Mouse (Mus musculus) neural tube, embryonic 12.5 days (tissue): ENCODE data around the gene Ankrd34b. TPM values are rescaled to one million over a fixed set of nuclear protein-coding genes. Genes with fewer than 3 reads are reported as not detected.

ENCODE experiments used
- ATAC-seq: fragments of 200-750 bp; cut with Nextera tagmentation; 2 replicates; pipeline ENCODE4 v1.8.0; 2017; ENCODE audit warnings: low read depth, mild to moderate bottlenecking, moderate TSS enrichment, moderate library complexity; ENCODE audit not compliant: low FRiP score
- H3K27ac ChIP-seq: fragments of 300-500 bp; sonication (generic); 2 replicates; pipeline ENCODE4 v1.5.1; 2016
- H3K27me3 ChIP-seq: fragments of 300-500 bp; sonication (generic); replicated peaks from 2 replicates; pipeline ENCODE4 v1.6.1; 2016; ENCODE audit warnings: mild to moderate bottlenecking
- H3K36me3 ChIP-seq: fragments of 300-500 bp; sonication (generic); 2 replicates; pipeline ENCODE4 v1.6.1; 2016; ENCODE audit warnings: mild to moderate bottlenecking
- H3K4me1 ChIP-seq: fragments of 300-500 bp; sonication (generic); 2 replicates; pipeline ENCODE4 v1.6.1; 2016
- H3K4me2 ChIP-seq: fragments of 300-500 bp; sonication (generic); replicated peaks from 2 replicates; pipeline ENCODE4 v1.6.1; 2016; ENCODE audit warnings: mild to moderate bottlenecking
- H3K4me3 ChIP-seq: fragments of 300-500 bp; sonication (generic); 2 replicates; pipeline ENCODE4 v1.5.1; 2016
- H3K9ac ChIP-seq: fragments of 300-500 bp; sonication (generic); 2 replicates; pipeline ENCODE4 v1.6.1; 2016; ENCODE audit warnings: mild to moderate bottlenecking
- H3K9me3 ChIP-seq: fragments of 300-500 bp; sonication (generic); 2 replicates; pipeline ENCODE4 v1.6.1; 2016; ENCODE audit warnings: mild to moderate bottlenecking
- WGBS: fragments of 180-500 bp; shearing (Covaris S2); methylation state at CpG from one replicate; pipeline ENCODE4 v1.1.7; 2016; 5-methylcytosine and 5-hydroxymethylcytosine counted together
- polyA plus RNA-seq: library from polyadenylated mRNA; unstranded; fragments of >200 nt; fragmentation: Nextera tagmentation; extraction: Ambion mirVana; gene quantifications from 2 replicates; pipeline ENCODE4 v1.2.1, GENCODE M21; 2016

Gene Ankrd34b
- polyA plus RNA-seq, 1 experiment from 2014 or later, result 0.52 TPM

DNA sequence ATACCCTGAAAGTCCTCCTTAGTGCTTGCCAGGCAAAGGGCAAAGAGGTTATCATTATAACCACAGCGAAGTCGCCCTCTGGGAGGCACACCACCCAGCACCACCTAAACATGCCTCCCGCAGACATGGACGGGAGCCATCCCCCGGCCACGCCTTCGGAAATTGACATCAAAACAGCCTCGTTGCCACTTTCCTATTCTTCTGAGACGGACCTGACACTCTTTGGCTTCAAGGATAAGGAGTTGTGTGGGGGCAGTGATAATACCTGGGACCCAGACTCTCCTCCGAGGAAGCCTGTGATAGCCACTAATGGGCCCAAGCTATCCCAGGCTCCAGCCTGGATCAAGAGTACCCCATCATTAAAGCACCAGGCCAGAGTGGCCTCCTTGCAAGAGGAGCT, 13.0 kb downstream of the Ankrd34b start:
- no peaks in the 10 kb centered on the region for H3K36me3 ChIP-seq
- ATAC-seq, result no peak
- H3K27me3 ChIP-seq, result no peaks in the 10 kb centered on the region
- 91% methylated on average over 10 of the region's 10 CpGs for WGBS
- H3K9me3 ChIP-seq, result no peaks in the 10 kb centered on the region
- no peak overlapping the region for H3K4me3 ChIP-seq
- no peak overlapping the region for H3K4me2 ChIP-seq
- no peak overlapping the region for H3K9ac ChIP-seq
- H3K27ac ChIP-seq, result no peak overlapping the region
- no peaks in the 10 kb centered on the region for H3K4me1 ChIP-seq

DNA sequence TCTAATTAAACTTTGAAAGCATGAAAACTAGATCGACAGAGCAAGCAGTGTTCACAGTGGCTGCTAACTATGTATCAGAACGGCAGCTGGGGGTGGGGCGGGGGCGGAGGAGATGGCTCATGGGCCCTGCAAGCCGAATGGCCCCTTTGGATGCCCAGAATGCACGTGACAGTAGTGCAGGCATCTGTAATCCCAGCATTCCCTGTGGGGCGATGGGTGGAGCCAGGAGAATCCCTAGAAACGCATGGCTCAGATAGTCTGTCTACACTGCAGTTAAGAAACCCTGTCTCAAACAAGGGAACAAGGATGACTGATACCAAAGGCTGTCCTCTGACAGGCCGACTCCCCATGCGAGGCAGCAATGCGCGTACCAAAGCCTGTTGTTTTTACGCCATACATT, 14.6 kb downstream of the Ankrd34b start:
- 80% methylated on average over 13 of the region's 13 CpGs for WGBS
- no peak overlapping the region for H3K9ac ChIP-seq
- H3K4me2 ChIP-seq, result no peak overlapping the region
- no peaks in the 10 kb centered on the region for H3K4me1 ChIP-seq
- no peak overlapping the region for H3K4me3 ChIP-seq
- ATAC-seq, result no peak
- H3K27ac ChIP-seq, result no peak overlapping the region
- H3K27me3 ChIP-seq, result no peaks in the 10 kb centered on the region
- H3K36me3 ChIP-seq, result no peaks in the 10 kb centered on the region
- H3K9me3 ChIP-seq, result no peaks in the 10 kb centered on the region

DNA sequence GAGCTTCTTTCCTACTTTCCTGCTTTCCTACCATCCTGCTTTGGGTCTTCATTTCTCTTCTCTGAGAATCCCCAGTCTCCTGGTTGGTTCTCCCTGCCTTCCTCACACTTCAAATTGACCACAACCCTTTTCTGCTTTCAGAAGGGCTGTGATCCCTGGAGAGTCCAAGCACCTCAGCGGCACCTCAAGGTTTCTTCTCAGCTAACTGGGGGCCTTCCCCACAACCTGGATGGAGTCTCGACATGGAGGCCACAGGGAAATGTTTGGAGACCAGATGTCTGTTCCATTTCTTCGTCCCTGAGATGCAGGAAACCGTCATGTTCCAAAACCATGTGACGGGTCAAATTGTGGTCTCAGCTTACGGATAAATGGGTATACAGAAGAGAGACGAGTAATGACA, 21.2 kb downstream of the Ankrd34b start:
- no peaks in the 10 kb centered on the region for H3K4me1 ChIP-seq
- H3K27ac ChIP-seq, result no peak overlapping the region
- ATAC-seq, result no peak
- 94% methylated on average over 7 of the region's 7 CpGs for WGBS
- H3K4me3 ChIP-seq, result no peak overlapping the region
- no peak overlapping the region for H3K9ac ChIP-seq
- no peaks in the 10 kb centered on the region for H3K36me3 ChIP-seq
- H3K27me3 ChIP-seq, result no peaks in the 10 kb centered on the region
- H3K9me3 ChIP-seq, result no peaks in the 10 kb centered on the region
- H3K4me2 ChIP-seq, result no peak overlapping the region

DNA sequence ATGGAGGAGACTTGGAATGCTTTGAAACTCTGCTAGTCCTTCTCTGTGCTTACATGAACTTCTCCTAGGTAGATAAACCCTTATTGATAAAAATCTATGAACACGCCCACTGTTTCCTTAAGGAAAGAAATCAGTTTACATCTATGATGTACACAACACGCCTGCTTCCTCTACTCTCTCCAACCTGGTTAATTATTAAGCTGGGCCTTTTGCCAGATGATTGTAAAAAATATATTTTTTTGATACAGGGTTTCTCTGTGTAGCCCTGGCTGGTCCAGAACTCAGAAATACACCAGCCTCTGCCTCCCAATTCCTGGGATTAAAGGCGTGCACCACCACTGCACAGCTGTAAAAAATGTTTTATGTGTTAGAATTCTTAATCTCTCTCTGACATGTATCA, 39.0 kb downstream of the Ankrd34b start:
- WGBS, result 90% methylated on average over 3 of the region's 3 CpGs

DNA sequence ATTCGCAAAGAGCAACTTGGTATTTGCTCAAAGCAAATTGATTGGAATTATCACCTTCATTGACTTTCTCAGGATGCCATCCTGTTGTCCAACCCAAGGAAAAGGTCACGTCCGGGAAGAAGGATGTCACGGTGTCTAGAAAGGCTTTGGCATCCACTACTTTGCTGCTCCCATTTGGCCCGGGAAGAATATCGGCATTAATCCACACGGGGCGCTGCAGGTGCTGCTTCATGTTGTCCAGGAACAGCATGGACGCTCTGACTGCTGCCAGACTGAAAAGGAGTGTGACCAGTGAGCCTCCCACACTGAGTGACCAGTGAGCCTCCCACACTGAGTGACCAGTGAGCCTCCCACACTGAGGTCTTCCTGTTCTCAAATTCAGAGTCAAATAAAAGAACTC, 42.2 kb downstream of the Ankrd34b start:
- H3K36me3 ChIP-seq, result peaks cover 13% of the 10 kb centered on the region
- no peaks in the 10 kb centered on the region for H3K4me1 ChIP-seq
- H3K27me3 ChIP-seq, result no peaks in the 10 kb centered on the region
- H3K9me3 ChIP-seq, result no peaks in the 10 kb centered on the region
- no peak overlapping the region for H3K4me3 ChIP-seq
- no peak for ATAC-seq
- H3K4me2 ChIP-seq, result no peak overlapping the region
- no peak overlapping the region for H3K9ac ChIP-seq
- 75% methylated on average over 9 of the region's 9 CpGs for WGBS
- H3K27ac ChIP-seq, result no peak overlapping the region

More for the DNA sequence above, 39.0 kb downstream of the Ankrd34b start:
- no peak overlapping the region for H3K27ac ChIP-seq
- H3K4me2 ChIP-seq, result no peak overlapping the region
- H3K9me3 ChIP-seq, result no peaks in the 10 kb centered on the region
- H3K27me3 ChIP-seq, result no peaks in the 10 kb centered on the region
- no peak overlapping the region for H3K9ac ChIP-seq
- ATAC-seq, result no peak
- no peaks in the 10 kb centered on the region for H3K4me1 ChIP-seq
- peaks cover 13% of the 10 kb centered on the region for H3K36me3 ChIP-seq
- H3K4me3 ChIP-seq, result no peak overlapping the region

DNA sequence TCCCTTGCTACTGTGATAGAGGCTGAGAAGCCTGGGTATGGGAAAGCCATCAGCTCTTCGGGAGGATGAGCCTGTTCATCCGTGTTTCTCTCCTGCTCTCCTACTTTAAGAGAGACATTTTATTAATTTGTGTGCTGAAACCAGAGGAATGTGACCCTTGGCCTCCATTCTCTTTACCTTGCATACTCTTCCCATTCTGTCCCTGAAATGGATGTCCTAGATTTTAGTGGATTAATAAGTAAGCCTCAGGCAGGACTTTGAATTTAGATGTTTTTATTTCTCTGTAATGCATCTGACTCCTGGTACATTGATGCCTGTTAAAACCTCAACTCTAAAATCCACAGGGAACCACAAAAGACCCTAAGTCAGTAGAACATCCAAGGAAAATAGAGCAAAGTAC, 43.7 kb downstream of the Ankrd34b start:
- 80% methylated on average over 2 of the region's 2 CpGs for WGBS
- no peak overlapping the region for H3K9ac ChIP-seq
- H3K36me3 ChIP-seq, result peaks cover 13% of the 10 kb centered on the region
- H3K4me3 ChIP-seq, result no peak overlapping the region
- no peaks in the 10 kb centered on the region for H3K27me3 ChIP-seq
- H3K9me3 ChIP-seq, result no peaks in the 10 kb centered on the region
- H3K27ac ChIP-seq, result no peak overlapping the region
- H3K4me1 ChIP-seq, result no peaks in the 10 kb centered on the region
- ATAC-seq, result no peak
- H3K4me2 ChIP-seq, result no peak overlapping the region

DNA sequence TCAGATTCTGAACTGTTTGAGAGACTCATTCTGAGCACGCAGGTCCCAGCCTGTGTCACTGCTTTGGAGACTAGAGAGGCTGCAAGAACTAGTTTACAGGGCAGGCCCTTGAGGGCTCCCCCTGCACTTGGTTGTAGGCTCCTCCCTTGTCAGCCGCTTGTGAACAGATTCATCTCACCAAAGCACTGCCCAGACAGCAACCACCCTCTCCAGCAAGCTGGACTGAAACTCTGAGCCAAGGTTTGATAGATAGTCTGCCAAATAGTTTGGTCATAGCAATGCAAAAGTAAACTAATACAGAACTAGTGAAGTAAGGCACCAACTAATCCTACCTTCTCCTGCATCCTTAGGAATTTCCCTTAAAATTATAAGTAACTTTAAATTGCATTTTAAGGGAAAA, 44.5 kb downstream of the Ankrd34b start:
- H3K27ac ChIP-seq, result no peak overlapping the region
- no peak overlapping the region for H3K4me3 ChIP-seq
- ATAC-seq, result no peak
- 74% methylated on average over 2 of the region's 2 CpGs for WGBS
- H3K36me3 ChIP-seq, result peaks cover 13% of the 10 kb centered on the region
- H3K4me1 ChIP-seq, result no peaks in the 10 kb centered on the region
- H3K27me3 ChIP-seq, result no peaks in the 10 kb centered on the region
- H3K9ac ChIP-seq, result no peak overlapping the region
- no peak overlapping the region for H3K4me2 ChIP-seq
- H3K9me3 ChIP-seq, result no peaks in the 10 kb centered on the region

DNA sequence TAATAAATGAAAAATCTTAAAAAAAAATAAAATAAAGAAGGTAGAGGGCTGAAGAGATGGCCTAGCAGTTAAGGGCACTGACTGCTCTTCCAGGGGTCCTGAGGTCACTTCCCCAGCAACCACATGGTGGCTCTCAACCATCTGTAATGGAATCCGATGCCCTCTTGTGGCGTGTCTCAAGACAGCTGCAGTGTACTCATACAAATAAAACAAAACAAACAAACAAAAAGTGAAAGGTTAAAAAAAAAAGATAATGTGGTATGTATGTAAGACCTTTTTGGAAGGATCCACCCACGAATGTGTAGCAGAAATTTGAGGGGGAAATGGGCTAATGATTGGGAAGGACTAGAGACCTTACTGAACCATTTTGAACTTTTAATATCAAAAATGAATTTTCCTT, 57.7 kb downstream of the Ankrd34b start:
- no peak overlapping the region for H3K27ac ChIP-seq
- 9% methylated on average over 3 of the region's 3 CpGs for WGBS
- H3K36me3 ChIP-seq, result no peaks in the 10 kb centered on the region
- H3K9ac ChIP-seq, result no peak overlapping the region
- H3K27me3 ChIP-seq, result no peaks in the 10 kb centered on the region
- H3K4me3 ChIP-seq, result peak overlapping the region; percentile 38
- H3K4me2 ChIP-seq, result peak overlapping the region; percentile 67
- no peaks in the 10 kb centered on the region for H3K4me1 ChIP-seq
- H3K9me3 ChIP-seq, result no peaks in the 10 kb centered on the region
- ATAC-seq, result peak; percentile 65

DNA sequence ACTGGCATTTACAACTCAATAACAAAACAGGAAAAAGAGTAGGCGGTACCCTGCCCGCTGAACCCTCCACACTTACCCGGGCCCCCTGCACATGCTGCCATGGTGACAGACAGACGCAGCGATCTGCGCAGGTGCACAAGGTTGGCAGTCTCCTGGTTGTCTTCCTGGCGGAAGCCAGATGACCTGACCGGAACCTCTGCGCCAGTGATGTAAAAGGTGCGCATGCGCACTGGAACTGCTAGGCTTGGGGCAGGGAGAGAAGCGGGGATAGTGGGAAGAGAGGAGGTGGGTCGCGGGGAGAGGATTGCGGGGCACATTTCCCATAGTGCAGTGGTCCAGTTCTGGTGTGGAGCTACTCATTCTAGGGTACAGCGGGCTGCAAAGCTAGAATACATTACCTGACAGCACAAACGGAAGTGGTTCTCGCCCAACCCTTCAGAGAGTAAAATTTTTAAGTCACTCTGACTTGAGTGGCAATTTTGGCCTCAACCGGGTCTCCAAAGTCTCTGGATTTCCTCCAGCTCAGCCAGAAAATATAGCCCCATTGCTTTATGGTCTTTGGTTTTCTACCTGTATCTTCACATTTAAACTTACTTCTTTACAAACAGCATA, 58.3 kb downstream of the Ankrd34b start, which contains the start of gene Fam151b:
Gene Fam151b (minus strand): TSS at position 164 of the 612 bp plus-strand sequence.
- Histone ChIP-seq H3K9ac (no peak within 1 kb of the TSS), H3K36me3 (no peaks in the 10 kb centered on the region), H3K27me3 (no peaks in the 10 kb centered on the region), H3K4me2 (peak within 1 kb of the TSS; percentile 67), H3K9me3 (no peaks in the 10 kb centered on the region), H3K4me3 (peak within 1 kb of the TSS; percentile 38), H3K27ac (no peak within 1 kb of the TSS), H3K4me1 (no peaks in the 10 kb centered on the region)
- peak; percentile 100 for ATAC-seq
- WGBS, result 7% methylated on average over 19 of the region's 19 CpGs

DNA sequence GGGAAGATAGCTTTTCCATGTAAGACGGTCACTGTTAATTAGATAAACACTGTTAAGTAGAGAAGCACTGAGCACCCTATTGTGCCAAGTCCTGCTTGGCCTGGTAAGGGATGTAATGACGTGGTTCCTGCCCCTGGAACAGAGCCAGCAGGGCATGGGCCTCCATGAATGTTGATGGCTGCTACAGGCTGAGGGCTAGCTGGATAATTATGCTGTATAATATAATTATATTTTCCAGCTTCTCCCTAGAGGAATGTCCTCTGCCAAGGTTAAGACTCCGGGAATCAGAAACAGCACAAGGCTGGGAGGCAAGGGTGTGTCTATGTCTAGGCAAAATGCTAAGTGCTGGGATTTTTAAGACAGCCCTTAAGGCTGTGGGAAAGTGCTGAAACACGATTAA, 65.1 kb downstream of the Ankrd34b start:
- H3K9ac ChIP-seq, result no peak overlapping the region
- ATAC-seq, result no peak
- no peaks in the 10 kb centered on the region for H3K9me3 ChIP-seq
- no peaks in the 10 kb centered on the region for H3K27me3 ChIP-seq
- 83% methylated on average over 4 of the region's 4 CpGs for WGBS
- H3K4me3 ChIP-seq, result no peak overlapping the region
- H3K27ac ChIP-seq, result no peak overlapping the region
- no peak overlapping the region for H3K4me2 ChIP-seq
- peaks cover 18% of the 10 kb centered on the region; the same call in 1 of the 2 replicates for H3K36me3 ChIP-seq
- H3K4me1 ChIP-seq, result no peaks in the 10 kb centered on the region

Other genes starting within 250 kb of the Ankrd34b start
- gene Gm20379, start 119.9 kb upstream of the Ankrd34b start, polyA plus RNA-seq, result 1.1 and 1.3 TPM in 2 replicates
- gene Dhfr, start 71.2 kb upstream of the Ankrd34b start, polyA plus RNA-seq, result 10.6 and 11.5 TPM in 2 replicates
- 30.1 and 30.2 TPM in 2 replicates for gene Msh3, start 70.9 kb upstream of the Ankrd34b start, polyA plus RNA-seq
- gene Fam151b, start 58.1 kb downstream of the Ankrd34b start, polyA plus RNA-seq, result not detected in 2 replicates
- 9.5 and 11.2 TPM in 2 replicates for gene Zfyve16, start 105.0 kb downstream of the Ankrd34b start, polyA plus RNA-seq
- not detected in 2 replicates for gene Spz1, start 150.3 kb downstream of the Ankrd34b start, polyA plus RNA-seq
- 23.4 and 27.9 TPM in 2 replicates for gene Serinc5, start 185.2 kb downstream of the Ankrd34b start, polyA plus RNA-seq